Mouse (Mus musculus) thymus, postnatal 36 days (tissue): ENCODE results near the gene Lmntd1.

ENCODE experiments used
- DNase-seq, 2 experiments: peaks; one replicate each; pipeline ENCODE4 v3.0.0; 2022; ENCODE audit warnings: mixed read lengths in 2 of 2

Lmntd1 gene

DNA sequence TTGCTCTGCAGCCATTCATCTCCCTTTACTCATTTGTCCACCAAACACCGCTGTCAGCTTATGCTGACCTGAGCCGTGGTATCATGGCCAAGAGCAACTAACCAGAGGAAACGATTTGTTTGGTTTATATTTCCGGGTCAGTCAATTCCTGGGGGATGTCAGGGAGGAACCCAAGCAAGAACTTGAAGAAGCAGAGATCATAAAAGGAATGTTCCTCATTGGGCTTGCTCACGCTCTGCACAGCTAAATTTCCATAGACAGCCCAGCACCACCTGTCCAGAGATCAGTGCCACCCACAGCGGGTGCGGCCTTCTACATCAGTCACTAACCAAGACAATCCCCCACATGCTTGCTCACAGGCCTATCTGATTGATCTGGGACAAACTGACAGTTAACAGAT lies at the start of gene Lmntd1:
Lmntd1 (minus strand) TSS at position 101 of the 400 bp plus-strand sequence.
- DNase-seq = no peak

DNA sequence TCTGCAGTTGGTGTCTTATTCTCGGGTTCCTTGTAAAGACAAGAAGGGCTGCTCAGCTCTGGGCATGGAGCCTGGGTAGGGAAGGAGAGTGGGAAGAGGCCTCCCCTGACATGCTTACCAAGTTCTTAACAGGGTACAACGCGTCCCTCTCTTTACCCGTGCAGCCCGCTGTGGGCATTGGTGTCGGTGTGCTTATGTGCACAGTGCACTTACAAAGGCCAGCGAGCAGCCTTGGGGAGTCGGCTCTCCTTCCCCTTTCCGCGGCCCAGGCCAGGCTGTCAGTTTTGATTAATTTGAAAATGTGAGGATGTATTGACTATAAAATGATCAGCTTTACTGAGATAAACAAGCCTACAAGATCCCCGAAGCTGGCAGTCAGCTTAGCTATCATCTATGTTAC lies 46.8 kb upstream of the Lmntd1 start:
- no peak for DNase-seq

DNA sequence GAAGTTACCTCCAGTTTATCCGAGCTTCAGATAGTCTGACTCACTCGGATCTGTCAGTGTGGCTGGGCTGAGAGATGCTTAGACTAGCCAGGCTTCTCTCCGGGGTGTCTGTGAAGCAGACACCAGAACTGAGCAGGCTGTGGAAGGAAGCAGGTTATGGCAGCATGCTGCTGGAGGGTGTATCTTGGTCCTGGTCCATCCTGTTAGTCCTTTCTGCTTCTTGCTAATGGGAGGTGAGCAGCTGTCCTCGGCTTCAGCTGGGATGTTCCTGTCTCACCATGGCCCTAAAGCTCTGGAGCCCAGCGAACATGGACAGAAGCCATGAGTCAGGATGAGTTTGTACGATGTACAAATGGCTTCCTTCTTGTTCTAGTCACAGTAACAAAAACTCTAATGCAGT lies 45.0 kb upstream of the Lmntd1 start:
- no peak for DNase-seq

DNA sequence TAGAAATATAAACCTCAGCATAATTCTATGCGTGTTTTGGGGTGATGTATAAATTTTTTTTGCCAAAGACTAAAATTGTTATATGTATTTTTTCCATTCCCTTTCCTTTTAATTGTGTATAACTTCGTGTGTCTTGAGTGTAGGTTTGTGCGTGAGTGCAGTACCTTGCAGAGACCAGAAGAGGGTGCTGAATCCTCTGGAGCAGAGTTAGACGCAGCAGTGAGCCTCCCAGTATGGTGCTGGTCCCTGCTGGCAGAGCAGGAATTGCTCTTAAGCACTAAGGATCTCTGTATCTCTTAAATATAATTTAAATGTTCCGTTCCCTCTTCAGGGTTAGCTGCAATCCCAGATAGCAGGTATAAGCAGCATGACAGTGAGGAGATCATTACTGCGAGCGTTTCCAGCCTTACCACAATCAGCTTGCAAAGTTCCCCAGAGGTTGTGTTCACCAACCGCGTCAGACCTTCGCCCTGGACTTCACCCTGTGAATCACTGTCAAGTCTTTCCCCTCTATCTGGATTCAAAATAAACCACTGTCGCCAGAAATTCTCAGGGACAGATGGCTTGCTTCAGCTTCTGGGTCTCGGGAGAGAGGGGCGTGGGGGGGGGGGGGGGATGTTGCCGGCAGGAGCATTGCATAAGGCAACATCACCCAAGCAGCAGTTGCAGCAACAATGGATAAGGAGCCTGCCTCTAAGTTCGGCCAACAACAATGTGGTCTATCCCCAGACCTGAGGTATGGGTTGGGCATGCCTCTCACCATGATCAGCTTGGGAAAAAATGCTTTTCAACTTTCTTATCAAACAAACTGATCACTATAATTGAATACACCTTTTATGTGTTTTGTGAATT lies 42.8 kb upstream of the Lmntd1 start:
- DNase-seq = no peak

DNA sequence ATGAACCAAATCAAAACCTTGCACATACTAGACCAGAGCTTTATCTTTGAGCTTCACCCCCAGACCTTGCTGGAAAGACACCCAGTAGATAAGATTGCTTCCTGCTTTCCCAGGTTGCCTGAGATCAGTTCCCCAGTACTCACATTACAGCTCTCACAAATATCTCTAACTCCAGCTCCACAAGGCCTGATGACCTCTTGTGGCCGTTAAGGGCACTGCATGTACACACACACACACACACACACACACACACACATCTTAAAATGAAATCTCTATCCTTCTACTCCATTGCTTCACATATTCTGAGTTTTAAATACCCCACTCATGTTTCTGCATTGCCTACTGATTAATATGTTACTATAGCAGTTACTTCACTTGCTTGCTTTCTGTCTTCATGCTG lies 41.6 kb upstream of the Lmntd1 start:
- no peak for DNase-seq

DNA sequence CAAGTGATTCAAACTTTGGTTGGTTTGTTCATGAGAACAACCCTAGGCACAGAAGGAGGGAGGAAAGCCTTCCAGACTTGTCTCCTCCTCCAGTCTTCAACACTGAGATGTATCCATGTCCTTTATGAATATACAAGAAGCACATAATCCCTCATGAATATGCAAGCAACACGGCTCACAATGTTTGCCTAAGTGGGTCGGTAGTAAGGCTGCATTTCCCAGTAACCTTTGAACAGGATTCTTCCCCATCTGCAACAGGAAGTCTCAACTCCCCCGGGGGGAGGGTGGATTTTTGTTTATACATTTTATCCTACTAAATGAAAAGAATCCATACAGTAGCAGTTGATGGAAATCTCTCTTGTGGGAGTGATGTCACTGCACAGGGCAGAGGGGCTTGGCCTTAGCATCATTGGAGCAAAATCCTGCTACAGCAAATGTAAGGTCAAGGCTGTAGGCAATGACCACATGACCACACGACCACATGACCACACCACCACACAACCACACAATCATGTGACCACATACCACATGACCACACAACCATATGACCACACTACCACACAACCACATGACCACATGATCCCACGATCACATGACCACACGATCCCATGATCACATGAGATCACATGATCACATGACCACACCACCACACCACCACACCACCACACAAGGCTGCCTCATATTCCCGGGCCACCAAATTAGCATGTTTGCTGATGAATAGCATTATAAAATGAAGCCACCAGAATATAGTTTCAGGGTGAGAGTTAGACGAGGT lies 40.1 kb upstream of the Lmntd1 start:
- no peak for DNase-seq

DNA sequence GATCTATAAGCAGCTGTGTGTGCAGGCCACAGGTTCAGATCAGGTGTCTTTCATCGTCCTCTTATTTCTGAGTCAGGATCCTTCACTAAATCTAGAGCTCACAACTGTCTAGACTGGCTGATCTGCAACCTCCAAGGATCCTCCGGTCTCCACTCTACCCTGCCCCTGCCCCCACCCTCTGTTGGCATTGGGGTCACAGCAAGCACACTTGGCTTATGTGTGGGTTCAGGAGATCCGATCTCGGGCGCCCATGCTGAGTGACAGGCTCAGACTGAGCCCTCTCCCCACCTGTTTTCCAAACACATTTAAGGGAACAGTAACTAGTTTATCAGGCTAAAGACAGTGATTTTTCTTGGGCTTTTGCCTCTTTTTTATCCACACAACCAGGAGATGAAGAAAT lies 39.5 kb upstream of the Lmntd1 start:
- DNase-seq = no peak

DNA sequence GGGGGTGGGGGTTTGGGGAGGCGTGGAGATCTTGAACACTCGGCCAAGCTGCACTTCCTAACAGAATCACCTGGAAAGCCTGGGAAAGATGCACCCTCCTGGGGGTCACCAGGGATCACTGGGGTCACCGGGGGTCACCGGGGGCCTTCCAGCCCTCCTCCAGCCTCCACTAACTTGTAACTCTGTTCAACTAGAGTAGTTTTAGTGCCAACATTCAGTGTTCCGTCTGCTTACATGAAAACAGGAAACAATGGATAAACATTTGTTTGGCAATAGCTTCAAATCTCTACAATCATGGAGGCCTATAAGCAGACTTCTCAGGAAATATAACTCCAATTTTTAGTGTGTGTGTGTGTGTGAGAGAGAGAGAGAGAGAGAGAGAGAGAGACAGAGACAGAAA lies 38.9 kb upstream of the Lmntd1 start:
- no peak for DNase-seq

DNA sequence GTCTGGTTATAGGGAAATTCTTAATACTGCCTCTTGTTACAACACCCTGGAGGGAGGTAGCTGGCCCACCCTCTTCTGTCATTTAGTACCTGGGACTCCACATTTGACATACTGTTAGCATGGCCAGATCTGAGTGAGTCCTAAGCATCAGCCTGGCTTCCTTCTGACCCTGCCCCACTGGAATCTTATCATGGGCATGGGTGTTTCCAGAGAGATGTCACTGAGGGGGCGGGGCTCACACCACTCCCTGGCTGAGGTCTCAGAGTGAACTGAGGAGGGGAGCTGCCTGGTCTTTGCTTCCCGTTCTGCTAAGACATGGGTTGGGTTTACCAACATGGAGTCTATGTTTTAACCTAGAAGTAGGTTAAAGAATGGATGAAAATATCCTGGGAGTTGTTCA lies 37.9 kb upstream of the Lmntd1 start:
- no peak for DNase-seq

DNA sequence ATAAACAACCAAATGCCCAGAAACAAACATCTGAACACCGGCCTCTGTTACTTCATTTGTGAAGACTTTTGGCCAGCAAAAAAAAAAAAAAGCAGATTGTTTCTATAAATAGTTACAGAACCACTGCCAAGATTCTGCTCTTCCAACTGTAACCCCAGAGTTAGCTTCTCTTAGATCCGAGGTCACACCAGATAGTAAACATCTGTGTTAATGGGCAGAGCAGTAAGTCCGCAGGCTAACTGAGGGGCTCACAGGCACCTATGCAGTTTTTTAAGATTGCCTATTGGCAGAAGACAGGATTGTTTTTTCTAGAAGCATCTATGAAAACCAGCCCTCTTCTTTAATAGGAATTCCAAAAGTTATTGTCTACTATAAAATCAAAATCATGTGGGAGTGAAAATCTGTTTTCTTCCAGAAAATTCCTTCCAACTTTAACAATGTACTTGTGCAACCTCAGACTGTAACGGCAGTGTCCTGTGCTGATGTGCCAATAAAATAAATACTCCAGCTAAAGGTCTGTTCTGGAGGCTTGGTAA lies 26.9 kb upstream of the Lmntd1 start:
- no peak for DNase-seq

DNA sequence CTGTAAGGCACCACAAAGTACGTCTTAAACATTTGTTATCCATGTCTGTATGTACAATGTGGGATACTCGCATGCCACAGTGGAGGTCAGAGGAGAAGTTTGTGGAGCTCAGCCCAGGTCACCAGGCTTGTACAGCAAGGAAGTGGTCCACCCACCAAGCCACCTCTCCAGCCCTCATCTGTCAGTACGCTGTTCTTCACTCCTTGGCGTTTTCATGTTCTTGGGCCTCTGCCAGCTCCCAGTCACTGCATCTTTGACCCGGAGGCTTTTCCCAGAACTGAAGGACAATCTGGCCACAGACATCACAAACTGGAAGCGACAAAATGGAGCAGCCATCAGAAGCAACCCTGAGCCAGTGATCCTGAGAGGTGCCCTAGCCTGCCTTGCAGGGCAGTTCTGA lies 24.1 kb upstream of the Lmntd1 start:
- DNase-seq = no peak

DNA sequence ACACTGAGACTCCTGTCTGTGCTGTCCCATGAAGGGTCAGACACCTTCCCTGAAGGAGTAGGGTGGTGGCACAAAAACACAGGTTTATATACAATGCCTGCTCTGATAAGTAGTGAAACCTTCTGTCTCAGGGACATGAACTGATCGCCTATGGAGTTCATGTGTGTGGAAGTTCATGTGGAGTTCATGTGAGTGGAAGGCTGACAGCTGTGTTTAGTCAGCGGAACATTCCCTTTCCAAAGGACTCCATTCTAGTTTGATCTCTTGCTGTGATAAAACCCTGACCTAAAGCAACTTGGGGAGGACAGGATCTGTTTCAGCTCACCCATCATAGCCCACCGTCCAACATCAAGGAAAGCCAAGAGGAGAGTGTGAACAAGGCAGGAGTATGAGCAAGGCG lies 22.6 kb upstream of the Lmntd1 start:
- DNase-seq = no peak

DNA sequence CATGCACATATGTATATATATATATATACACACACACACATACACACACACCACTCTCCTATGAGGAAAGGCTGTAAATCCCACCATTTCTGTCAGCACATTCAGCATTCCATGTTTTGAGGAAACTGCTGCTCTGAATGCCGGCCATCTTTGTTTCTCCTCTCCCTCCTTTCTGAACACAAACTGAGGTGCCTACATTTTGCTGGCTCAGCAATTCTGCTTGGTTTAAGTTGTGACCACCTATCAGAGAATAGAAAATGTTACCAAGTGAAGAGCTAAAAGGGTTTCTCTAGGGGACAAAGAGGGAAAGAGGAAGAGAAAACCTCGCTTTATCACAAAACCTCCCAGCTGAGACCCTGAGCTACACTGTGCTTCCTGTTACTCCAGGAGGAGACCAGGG lies 20.3 kb upstream of the Lmntd1 start:
- no peak for DNase-seq

DNA sequence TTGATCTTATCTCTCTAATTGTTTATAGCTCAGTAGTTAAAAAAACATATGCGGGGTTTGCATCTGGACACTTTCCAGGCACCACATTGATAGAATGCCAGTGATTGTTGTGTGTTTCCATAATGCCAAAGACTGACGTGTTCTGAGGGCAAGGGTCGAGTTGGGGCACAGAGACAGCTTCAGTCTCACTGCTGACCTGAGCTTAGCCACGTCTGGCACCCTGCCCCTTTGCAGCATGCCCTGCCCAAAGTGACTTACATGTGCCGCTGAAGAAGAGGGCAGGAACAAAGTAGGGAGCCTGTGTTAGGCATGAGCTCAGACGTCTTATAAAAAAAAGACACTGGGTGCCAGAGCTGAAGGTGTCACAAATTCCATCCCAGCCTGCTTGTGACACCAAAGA lies 16.1 kb upstream of the Lmntd1 start:
- DNase-seq = no peak

DNA sequence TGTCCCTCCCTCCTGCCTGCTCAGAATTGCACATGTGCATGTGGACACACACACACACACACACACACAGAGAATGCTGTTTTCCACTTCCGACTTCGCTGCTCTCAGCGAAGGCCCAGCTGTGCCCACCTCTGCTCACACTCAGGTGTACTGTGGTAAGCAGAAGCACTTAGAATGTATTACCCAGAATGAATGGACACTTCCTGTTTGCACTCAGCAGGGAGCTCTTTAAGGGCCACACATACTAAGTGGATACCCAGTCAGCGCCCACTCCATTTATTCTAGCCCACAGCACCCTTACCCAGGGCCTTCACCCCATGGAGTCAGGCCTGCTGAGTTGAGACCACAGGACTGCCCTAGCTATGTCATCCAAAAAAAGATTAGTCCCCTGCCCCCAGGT lies 9.0 kb upstream of the Lmntd1 start:
- no peak for DNase-seq

DNA sequence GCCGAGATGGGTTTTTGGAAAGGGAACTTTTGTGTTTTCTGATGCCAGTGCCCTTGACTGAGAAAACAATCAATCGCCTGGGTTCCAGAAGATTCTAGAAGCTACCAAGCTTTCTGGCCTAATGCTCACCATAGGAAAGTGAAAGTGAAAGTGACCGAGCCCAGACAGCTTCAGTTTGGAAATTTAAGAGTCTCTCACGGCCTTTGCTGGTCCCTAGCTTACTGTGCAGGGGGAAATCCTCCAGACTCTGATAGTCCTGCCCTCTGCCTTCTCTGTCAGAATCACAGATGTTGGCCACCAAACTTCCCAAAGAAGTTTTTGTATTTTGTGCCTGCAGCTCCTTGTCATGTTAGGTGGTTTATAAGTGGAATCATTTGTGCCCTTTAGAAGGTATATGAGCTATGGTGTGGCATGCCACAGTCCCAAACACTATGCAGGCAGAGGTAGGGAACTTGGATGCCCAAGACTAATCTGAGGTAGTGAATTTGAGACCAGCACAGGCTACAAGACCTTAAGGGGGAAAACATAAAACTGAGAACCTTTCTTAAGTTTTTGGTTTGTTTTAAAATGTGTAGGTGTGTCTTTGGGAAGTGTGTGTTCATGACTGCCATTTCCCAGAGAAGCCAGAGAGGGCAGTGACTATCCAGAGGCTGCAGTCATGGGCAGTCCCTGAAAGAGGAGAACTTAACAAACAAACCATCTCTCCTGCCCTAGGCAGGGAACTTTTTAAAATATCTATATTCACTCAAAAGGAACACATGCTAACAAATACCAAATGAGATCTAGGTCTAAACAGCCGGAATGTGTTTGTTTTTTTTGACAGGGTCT lies 2.5 kb upstream of the Lmntd1 start:
- DNase-seq = peak in 1 of 2 experiments; percentile 5

DNA sequence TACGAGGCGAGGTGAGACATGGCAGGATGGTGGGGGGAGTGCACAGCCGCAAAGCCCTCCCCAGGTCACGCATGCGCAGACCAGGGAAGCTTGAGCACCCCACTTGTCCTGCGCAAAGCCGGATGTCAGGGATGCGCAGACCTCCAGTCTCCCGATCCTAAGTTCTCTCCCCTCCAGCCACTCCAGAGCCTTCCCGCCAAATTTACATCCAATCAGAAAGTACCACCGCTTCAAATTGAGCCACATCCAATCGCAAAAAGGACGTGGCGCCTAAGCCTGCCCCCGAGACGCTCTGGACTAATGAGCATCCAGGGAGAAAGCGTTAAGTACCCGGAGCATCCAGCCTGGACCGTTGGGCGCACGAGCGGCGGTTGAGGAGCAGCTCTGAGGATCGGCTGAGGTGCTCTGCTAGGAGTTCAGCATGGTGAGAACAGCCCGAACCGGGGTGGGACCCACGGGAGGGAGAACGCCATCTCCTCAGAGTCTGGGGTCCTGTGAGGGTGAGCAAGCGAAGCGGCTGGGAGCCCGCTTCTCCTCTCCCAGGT lies 1.6 kb upstream of the Lmntd1 start, which contains the start of gene Tuba3b:
Tuba3b (plus strand) TSS at position 92 of the 545 bp plus-strand sequence.
- DNase-seq = no peak

DNA sequence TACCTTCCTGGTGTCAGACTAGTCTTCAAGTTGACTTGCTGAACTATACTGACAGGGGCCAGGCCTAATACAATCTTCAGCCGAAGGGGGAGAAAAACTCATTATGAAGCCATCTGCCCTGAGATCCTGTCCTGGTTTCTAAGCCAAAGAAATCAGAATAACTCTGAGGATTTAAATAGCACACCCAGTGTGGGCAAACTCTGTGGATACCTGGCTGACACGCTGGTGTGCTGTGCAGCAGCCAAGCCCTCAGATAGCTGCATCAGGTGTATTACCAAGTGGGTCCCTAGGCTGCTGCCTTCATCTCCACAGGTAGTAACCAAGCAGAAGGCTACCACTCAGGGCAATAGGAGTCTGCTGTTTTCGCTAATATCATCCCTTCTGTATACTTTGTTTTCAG lies 1.5 kb downstream of the Lmntd1 start:
- DNase-seq = no peak

DNA sequence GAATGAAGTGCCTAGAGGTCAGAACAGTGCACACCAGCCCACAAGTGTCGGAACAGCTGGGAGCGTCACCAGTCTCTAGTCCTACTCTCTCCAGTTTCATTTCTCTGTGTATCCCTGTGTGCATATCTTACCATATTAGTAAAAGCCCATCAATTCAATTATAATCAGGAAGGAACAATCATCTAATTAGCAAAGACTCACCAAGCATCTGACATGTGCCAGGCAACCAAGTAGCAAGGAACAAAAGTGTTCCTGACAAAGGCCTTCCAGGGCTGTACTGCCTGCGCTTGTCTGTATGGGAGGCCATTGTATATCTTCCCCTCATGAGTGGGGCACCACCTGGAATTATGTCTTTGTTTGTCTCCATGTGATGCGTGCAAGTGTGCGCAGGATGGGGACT lies 3.2 kb downstream of the Lmntd1 start:
- no peak for DNase-seq

DNA sequence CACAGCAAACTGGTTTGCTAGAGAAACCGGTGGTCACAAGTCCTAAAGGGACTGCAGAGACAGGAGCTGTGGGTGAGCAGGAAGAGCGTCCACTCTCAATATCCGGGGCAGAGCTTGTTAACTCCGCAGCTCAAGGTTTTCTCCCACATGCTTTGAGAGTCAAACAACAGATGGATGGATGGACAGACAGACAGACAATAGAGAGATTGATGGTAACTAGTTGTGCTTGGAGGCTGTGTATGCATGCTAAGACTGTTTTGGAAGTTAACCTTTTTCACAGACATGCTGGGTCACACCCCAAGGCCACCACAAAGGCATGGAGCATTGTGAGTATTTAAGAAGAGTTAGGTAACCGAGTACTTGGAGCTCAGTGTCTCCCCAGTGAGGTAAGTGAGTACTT lies 5.4 kb downstream of the Lmntd1 start:
- DNase-seq = no peak

DNA sequence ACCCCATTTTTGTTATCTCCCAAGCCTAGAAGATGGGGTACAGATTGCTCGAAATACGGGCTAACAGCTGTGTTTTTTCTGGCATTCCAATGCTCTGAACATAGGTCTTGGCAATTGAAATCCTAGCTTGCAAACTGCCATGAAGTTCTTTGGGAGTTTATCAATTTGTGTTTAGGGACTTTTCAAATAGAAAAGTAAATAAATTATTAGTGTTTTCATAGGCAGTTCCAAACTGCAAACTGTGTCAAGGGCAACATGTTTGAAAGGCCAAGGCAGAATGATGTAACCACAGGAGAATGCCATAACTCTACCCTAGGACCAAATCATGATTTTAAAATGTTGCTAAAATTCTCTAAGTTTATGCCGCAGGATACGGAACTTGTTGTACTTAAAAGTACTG lies 6.4 kb downstream of the Lmntd1 start:
- DNase-seq = no peak

DNA sequence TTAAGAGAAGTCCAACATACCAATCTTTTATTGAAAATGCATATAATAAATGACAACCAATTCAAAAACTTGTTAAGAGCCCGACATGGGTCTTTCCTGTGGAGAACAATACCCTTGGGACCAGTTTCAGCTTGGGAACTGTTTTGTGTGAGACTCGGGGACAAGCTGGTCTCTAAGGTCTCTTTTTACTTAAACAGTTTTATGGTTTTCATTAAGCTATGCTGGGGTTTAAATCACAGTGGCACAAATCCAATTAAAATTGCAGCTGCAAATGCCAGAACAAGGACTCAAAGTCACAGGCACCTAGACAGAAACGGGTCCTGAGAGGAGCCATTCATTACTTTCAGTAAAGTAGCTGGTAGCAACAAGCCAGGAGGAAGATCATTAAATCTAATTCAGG lies 8.9 kb downstream of the Lmntd1 start:
- no peak for DNase-seq

DNA sequence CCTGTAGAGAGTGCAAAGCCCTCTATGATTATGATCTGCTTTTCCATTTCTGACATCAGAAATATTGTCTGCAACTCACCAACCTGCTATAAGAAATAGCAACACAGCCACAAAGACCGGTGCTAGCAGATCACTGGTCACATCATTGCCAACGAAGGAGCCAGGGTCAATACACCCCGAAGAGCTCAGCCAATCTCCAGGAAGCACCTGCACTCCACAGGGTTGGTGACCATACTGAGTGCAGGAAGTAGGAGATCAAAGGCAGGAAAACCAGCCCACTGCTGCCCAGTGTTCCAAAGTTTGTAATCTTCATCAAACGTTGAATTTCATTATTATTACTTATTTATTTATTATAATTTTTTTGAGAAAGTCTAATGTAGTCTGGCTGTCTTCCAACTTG lies 9.5 kb downstream of the Lmntd1 start:
- no peak for DNase-seq
